Mouse (Mus musculus): ENCODE measurements around the gene Pam16.

GRCm38 (mm10) chr16:4651624-4652023 lies 26.8 kb upstream of the Pam16 start:
- TF ChIP-seq CTCF (conservative IDR thresholded peaks at IDR 0.05; ENCODE audit: insufficient read depth, insufficient read length, low read depth, low read length) (no peak), POLR2A (IDR thresholded peaks at IDR 0.05; ENCODE audit: low read depth, low read length) (no peak)

Data from kidney, adult 2 months (tissue).